Mouse (Mus musculus): ENCODE measurements around the gene Nkx3-2.

The Nkx3-2 gene

DNA sequence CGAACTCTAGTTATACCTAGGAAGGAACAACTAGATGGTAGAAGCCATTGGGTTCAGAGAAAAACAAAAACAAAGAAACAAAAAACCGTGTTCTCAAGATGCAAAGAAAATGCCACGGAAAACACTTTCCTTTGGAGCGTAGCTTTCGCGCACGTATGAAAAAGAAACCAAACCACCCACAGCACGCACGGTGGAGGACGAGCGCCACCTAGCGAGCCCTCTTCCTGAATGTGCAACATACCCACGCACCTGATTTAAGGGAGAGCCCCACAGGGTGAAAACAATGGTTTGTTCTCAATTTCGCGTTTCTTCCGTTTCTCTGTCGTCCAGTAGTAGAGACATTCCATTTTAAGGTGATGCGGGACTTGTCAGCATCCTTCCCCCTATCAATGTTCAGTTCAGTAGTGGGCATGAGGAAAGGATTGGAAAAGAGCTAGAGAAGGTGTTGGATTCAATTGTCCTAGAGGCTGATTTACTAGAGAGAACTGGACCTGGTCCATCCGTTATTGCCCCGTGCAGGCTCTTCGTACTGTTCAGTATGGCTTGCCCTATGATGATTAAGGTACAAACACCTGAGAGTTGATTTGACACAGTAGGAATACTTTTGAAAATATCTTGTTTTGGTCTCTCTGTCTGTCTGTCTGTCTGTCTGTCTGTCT is 4.2 kb upstream of the Nkx3-2 start:
- H3K27me3 ChIP-seq (ENCODE audit: control insufficient read depth, insufficient read depth, low read length, poor library complexity, severe bottlenecking) = 0 out of 2 replicates have a peak, but pooled peaks cover 2% of the 10 kb centered on the region
- DNase-seq (ENCODE audit: low read depth, low spot score) = peak; percentile 92
- H3K36me3 ChIP-seq (ENCODE audit: control insufficient read depth, insufficient read depth, low read length, poor library complexity, severe bottlenecking) = no peaks in the 10 kb centered on the region

DNA sequence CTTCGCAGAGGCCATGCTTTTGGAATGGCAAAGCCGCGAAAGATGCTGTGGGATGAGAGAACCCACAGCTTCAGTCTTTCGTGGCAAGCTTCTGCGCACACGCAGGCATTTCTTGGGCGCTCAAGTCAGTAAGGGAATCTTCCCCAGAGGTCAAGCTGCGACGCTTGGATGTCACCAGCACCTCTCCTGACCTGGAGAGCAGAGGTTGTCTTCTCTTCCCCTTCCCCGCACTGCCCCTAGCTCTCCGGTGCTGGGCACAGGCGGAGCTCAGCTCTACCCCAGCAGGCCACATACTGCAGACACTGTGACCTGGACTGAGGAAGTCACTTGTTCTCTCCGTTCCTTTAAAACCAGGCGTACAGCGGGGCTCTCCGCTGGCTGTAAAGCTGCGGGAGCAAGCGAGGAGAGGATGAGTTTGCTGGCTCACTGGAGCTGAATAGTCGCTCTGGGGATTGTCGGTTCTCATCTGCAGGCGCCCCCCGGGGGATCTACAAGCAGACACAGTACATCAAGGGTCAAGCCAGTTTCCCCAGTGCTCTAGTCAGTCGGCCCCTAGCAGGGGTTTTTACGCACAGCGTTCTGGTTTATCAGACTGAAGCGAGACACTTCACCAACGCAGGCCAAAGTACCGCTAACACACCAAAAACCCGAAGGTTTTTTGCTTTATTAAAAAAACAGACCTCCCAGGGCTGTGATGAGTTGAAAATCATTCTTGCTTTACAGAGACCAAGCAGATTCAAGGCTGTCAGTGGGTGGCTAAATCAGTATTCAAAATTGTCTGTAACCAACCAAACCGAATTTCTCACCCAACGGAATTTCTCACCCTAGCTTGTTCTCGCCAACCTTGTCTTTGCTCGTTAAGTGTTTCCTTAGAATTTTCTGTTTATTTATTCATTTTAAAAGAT is 3.2 kb upstream of the Nkx3-2 start:
- Histone ChIP-seq H3K36me3 (ENCODE audit: control insufficient read depth, insufficient read depth, low read length, poor library complexity, severe bottlenecking) (no peaks in the 10 kb centered on the region), H3K27me3 (ENCODE audit: control insufficient read depth, insufficient read depth, low read length, poor library complexity, severe bottlenecking) (0 out of 2 replicates have a peak, but pooled peaks cover 2% of the 10 kb centered on the region)
- peak; percentile 26 for DNase-seq (ENCODE audit: low read depth, low spot score)

DNA sequence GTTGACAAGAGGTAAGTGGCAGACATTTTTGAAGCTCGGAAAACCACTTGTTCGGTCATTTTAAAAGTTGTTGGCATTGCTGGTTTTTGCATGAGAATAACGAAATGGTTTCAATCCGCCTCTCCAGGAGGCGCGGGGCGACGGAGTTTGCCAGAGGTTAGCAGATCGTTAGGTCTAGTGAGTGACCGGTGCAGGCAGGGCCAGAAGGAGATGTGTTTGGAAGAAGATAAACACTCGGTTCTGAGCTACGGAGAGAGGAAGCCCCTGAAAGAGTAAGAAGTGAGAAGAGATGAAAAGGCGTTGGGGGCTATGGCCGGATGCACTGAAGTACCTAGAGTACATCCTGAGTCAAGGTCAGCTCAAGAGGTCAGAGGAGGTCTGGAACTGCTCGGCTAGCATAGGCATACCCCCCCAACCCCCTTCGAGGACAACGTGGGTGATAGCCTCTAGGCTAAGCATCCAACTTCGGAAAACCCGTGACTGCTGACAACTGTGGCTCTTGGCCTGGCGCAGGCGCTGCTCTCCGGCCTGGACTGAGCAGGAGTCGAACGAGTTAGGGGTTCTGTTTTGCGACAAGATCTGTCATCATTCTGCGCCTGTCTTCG is 2.2 kb upstream of the Nkx3-2 start:
- peak; percentile 13 for DNase-seq (ENCODE audit: low read depth, low spot score)
- Histone ChIP-seq H3K36me3 (ENCODE audit: control insufficient read depth, insufficient read depth, low read length, poor library complexity, severe bottlenecking) (no peaks in the 10 kb centered on the region), H3K27me3 (ENCODE audit: control insufficient read depth, insufficient read depth, low read length, poor library complexity, severe bottlenecking) (0 out of 2 replicates have a peak, but pooled peaks cover 2% of the 10 kb centered on the region)

DNA sequence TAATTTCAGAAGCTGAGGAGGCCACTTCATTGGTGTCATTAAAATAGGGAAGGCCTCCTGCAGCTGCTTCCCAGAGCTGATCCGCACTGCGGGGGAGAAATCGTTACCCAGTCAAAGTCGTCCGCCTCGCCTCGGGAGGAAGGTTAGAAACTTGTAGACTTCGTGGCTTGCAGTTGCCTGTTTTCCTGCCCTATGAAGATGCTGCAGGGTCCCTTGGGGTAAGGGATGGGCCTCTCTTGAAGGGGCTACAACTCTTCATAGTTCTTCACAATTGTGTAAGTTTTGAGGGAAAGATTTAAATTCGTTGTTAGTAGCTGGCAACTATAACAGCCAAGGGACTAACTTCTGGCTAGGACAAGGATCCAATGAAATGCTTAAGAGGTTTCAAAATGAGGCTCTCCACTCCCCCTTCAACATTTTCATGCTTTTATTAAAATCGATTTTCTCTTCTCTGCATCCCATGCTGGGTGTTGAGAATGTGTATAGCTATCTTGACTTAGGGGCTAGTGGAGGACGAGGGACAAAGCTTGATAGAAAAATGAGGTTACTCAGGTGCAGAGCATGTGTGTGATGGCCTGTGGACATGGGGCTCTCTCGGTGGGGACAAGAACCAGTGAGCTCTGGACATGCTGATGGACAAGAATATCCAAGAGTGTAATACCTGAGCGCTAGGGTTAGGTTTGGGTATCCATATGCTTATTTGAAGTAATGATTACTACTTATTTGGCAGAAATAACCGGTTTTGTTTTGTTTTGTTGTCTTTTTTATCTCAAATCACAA is 1.5 kb upstream of the Nkx3-2 start:
- DNase-seq (ENCODE audit: low read depth, low spot score) = peak; percentile 23
- Histone ChIP-seq H3K36me3 (ENCODE audit: control insufficient read depth, insufficient read depth, low read length, poor library complexity, severe bottlenecking) (no peaks in the 10 kb centered on the region), H3K27me3 (ENCODE audit: control insufficient read depth, insufficient read depth, low read length, poor library complexity, severe bottlenecking) (0 out of 2 replicates have a peak, but pooled peaks cover 2% of the 10 kb centered on the region)

DNA sequence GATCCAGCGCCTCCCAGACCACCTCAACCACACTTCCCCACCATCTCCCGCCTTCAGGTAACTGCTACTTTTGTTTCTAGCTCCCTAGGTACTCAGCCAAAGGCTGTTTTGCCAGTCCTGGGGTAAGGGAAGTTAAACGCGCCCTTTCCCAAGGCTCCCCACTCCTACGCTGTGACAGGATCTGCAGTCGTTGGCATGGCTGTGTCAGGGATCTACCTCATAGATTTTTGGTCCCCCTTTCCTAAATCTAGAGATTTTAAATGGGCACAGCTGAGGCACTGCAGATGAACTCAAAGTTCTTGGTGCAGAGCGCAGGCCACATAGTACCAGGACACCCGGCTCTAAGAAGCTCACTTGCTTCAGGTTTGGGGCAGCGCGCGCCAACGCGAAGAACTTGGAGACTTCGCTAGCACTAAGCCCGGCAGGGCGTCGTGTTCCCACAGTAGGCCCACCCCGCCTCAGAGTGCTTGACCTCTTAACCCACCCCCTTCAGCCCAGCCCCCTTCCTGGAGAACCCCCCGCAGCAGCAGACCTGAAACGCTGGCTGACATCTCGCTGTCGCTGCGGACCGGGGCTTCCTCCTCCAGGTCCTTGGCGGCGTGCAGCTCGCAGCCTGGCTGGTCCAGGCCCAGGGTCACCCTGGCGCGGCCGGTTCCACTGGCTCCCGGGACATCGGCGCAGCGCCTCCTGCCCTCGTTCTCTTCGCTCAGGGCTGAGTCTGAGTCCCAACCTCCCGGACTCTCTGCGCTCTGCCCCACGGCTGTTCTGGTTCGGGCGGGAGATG is 1.2 kb downstream of the Nkx3-2 start:
- Histone ChIP-seq H3K36me3 (ENCODE audit: control insufficient read depth, insufficient read depth, low read length, poor library complexity, severe bottlenecking) (no peaks in the 10 kb centered on the region), H3K27me3 (ENCODE audit: control insufficient read depth, insufficient read depth, low read length, poor library complexity, severe bottlenecking) (peaks cover 4% of the 10 kb centered on the region; the same call in 1 of the 2 replicates)
- DNase-seq (ENCODE audit: low read depth, low spot score) = peak; percentile 15

DNA sequence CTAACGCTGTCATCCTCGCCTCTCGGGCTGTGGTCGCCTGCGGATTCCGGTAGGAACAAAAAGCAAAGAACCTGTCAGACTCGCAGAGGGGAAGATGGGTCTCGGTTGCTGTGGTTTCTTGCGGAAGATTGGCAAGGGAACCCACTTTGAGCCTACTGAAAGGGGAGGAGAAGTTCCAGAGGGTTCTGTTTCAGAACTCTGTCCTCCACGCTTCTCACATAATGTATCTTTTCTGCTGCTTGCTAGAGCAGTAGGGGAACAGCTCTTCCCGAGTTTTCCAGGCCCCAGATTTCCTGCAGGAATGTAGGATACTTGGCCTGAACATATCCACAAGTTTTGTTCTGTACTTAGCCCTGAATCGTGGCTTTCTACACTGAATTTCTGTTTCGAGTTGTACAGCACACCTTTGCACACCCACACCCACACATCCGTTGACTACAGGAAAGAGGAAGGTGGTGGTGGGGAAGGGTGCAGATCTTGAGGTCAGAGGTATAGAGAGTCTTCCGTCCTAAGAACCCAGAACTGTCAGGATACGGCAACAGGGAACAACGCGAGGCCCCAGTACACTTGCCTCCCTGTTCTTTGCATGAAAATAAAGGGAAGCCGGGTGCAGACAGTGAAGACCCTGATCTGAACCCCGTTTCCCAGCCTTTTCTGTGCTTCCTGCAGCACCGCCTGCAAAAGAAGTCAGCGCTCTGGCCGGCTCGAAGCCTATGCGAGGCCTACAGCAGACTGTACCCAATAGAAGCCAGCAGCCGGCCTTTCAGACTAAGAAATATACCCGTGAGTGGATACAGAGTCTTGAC is 2.0 kb downstream of the Nkx3-2 start:
- DNase-seq (ENCODE audit: low read depth, low spot score) = peak; percentile 39
- H3K36me3 ChIP-seq (ENCODE audit: control insufficient read depth, insufficient read depth, low read length, poor library complexity, severe bottlenecking) = no peaks in the 10 kb centered on the region
- H3K27me3 ChIP-seq (ENCODE audit: control insufficient read depth, insufficient read depth, low read length, poor library complexity, severe bottlenecking) = peaks cover 4% of the 10 kb centered on the region; the same call in 1 of the 2 replicates

DNA sequence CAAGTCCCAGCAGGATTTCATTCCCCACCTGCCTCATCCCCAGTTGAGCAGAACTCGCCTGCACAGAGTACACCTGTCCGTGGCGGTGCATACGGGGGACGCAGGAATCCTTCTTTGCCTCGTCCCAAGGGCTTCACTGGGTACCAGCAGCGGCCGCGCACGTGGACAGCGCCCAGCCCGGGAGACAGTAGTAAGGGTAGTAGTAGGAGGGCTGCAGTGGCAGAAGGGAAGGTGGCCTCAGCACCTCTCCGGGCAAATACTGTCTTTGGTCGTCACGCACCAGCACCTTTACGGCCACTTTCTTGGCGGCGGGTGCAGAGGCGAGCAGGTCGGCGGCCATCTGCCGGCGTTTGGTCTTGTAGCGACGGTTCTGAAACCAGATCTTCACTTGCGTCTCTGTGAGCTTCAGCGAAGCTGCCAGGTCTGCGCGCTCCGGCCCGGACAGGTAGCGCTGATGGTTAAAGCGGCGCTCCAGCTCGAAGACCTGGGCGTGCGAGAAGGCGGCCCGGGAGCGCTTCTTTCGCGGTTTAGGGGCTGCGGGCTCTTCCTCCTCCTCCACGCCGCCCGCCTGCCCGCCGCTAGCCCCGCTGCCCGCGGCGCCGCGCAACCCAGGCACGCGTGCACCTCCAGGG is 2.7 kb downstream of the Nkx3-2 start:
- no peak for DNase-seq (ENCODE audit: low read depth, low spot score)
- Histone ChIP-seq H3K36me3 (ENCODE audit: control insufficient read depth, insufficient read depth, low read length, poor library complexity, severe bottlenecking) (no peaks in the 10 kb centered on the region), H3K27me3 (ENCODE audit: control insufficient read depth, insufficient read depth, low read length, poor library complexity, severe bottlenecking) (peaks cover 4% of the 10 kb centered on the region; the same call in 1 of the 2 replicates)

DNA sequence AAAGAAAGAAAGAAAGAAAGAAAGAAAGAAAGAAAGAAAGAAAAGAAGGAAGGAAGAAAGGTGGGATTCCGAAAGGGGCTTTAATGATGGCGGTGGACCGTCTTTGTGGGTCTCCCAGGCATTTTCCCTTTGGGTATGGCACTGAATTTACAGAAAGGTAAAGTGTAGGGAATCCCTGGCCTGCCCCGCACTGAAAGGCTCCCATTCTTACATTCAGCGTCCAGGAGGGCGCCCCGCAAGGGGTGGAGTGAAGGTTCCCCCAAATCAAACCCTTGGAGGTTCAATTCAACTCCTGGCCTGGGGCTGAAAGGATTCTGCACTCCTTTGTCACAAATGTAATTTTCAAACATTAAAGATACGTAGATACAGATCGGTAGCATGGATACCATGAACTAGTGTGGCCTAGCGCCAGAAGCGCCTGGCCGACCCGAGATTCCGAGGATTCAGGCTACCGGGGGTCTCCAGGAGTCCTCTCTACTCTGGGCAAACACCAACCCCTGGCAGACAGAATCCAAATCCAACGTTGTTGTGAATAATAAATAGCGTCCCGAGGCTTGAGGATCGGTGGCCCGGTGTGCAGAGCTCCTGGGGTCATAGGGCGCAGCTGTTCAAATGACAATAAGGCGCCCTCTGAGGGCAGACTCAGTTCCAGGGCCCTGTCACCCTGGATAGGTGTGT is 3.3 kb downstream of the Nkx3-2 start:
- DNase-seq (ENCODE audit: low read depth, low spot score) = no peak
- no peaks in the 10 kb centered on the region for H3K36me3 ChIP-seq (ENCODE audit: control insufficient read depth, insufficient read depth, low read length, poor library complexity, severe bottlenecking)
- H3K27me3 ChIP-seq (ENCODE audit: control insufficient read depth, insufficient read depth, low read length, poor library complexity, severe bottlenecking) = peaks cover 4% of the 10 kb centered on the region; the same call in 1 of the 2 replicates

DNA sequence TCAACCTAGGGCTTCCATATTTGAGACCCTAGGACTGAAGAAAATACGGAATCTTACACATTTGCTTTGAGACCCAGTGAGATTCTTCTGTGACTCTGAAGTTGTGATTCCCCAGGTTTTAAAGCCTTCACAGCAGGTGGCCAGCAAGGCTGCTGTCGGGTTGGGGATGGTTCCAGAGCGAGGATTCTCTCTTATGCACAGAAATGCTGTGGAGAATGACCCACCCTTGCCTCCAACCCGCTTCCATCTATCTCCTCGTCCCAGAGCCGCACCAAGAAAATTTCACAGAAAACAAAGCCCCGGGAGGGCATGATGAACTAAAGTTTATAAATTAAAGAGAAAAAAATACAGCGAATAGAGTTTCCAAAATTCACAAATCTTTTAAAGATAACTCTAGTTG is 4.2 kb downstream of the Nkx3-2 start:
- Histone ChIP-seq H3K36me3 (ENCODE audit: control insufficient read depth, insufficient read depth, low read length, poor library complexity, severe bottlenecking) (no peaks in the 10 kb centered on the region), H3K27me3 (ENCODE audit: control insufficient read depth, insufficient read depth, low read length, poor library complexity, severe bottlenecking) (peaks cover 4% of the 10 kb centered on the region; the same call in 1 of the 2 replicates)
- no peak for DNase-seq (ENCODE audit: low read depth, low spot score)

DNA sequence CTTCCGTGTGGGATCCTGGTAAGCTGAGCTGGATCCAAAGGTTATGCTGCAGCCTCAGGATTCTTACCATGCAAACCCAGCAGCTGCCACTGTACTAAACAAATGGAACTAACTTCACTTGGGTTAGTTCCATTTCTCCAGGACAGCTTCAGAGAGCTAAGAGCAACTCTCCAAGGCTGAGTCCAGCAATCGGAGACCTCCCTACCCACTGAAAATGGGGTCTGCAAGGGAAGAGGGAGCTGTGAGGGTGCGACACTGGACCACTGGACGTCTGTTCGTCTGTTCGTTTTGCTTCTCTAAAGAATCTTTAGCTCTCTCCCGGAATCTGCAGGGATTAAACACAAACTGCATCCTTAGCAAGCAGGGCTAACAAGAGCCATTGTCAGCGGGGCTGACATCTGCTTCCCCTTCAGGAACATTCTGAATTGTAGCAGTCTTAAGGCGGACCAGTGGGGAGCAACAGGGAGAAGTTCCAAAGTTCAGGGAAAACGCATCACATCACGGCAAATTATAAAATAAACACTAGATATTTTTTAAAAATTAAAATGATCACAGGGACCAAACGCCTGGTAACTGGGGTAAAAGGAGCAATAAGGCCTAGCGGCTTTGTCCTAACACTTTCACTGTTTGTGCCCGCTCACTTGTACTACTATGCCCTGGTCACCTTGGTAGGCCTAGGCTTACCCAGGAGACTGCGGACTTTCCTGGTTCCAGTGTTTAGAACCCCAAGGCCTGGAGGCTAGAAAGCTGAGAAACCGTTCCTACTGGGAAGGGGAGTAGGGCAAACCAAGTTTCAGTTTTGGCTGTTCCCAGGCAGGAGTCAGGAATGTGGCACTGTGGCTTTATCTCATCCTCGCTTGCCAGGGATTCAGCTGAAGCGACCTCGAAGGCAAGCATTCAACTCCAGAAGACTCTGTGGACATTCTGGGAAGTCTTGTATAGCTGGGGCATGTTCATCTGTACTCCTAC is 5.3 kb downstream of the Nkx3-2 start:
- Histone ChIP-seq H3K36me3 (ENCODE audit: control insufficient read depth, insufficient read depth, low read length, poor library complexity, severe bottlenecking) (no peaks in the 10 kb centered on the region), H3K27me3 (ENCODE audit: control insufficient read depth, insufficient read depth, low read length, poor library complexity, severe bottlenecking) (peaks cover 2% of the 10 kb centered on the region; the same call in 1 of the 2 replicates)
- DNase-seq (ENCODE audit: low read depth, low spot score) = no peak

DNA sequence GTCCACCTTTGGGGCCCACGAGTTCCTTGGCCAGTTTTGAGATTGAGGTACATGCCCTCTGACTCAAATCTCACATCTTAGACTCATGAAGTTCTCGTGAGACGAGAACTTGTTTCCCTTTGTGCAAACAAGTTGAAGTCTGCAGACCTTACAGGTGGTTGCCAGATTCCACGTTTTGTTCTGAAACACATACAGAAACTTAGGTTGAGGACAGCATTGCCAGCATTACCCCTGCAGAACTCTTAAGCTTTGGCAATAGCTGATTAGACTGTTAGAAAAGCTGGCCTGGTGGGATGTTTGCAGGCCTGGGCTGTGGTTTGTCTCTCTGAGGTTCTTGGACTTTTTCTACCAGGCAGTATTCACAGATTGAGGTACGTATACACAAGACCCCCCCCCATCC is 7.0 kb downstream of the Nkx3-2 start:
- H3K27me3 ChIP-seq (ENCODE audit: control insufficient read depth, insufficient read depth, low read length, poor library complexity, severe bottlenecking) = peaks cover 3% of the 10 kb centered on the region; the same call in 1 of the 2 replicates
- DNase-seq (ENCODE audit: low read depth, low spot score) = no peak
- no peaks in the 10 kb centered on the region for H3K36me3 ChIP-seq (ENCODE audit: control insufficient read depth, insufficient read depth, low read length, poor library complexity, severe bottlenecking)

All from splenic B cell, adult 2 months (primary cell).